Mouse (Mus musculus) small intestine, adult 2 months (tissue): ENCODE results near the gene Myh9.
A peak's percentile ranks its signal among the peaks of the same experiment; 100 is the strongest.

Experiments
- CTCF ChIP-seq: fragments of 200-500 bp; IDR thresholded peaks from 2 replicates; pipeline ENCODE4 v1.5.1; 2012; ENCODE audit warnings: low read depth, mild to moderate bottlenecking, control low read depth, inconsistent platforms, low read length, moderate library complexity, mixed read lengths; ENCODE audit not compliant: insufficient replicate concordance, insufficient read length; ENCODE audit errors: extremely low read depth
- POLR2A ChIP-seq: fragments of 200-500 bp; IDR thresholded peaks from 2 replicates; pipeline ENCODE4 v1.6.1; 2012; ENCODE audit warnings: low read depth, mild to moderate bottlenecking, control low read depth, inconsistent platforms, low read length, moderate library complexity

DNA sequence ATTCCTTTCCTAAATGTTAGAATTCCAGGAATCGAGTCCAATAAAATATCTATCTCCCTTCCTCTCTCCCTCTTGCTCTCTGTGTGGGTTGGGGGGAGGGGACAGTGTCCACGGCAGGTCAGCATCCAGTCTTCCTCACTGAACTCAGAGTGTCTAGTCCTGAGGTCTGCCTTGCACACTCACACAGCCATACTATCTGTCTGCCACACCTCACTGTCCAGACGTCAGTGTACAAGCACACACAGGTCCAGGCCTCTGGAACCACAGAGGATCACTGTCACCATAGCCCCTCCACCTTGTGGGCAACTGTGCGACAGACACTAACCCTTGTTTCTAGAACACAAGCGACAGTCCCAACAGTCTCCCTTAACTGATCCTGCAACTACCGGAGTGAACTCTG is 18.8 kb downstream of the Myh9 start:
- peak; percentile 33; the same call in 1 of the 2 replicates for TF ChIP-seq CTCF
- TF ChIP-seq POLR2A: no peak
